Mouse (Mus musculus): ENCODE results near the gene Stx6. TPM values are rescaled to one million over a fixed set of nuclear protein-coding genes. Genes with fewer than 3 reads are reported as not detected.

Stx6 gene
- total and polyA plus RNA-seq, 2 experiments from 2014 or later = 39.6 to 56.6 TPM

GRCm38 (mm10) chr1:155253126-155253525 lies 94.6 kb downstream of the Stx6 start:
- Histone ChIP-seq H3K27ac (ENCODE audit: low read depth) (no peak overlapping the region), H3K36me3 (replicated peaks; ENCODE audit: control insufficient read depth, insufficient read depth, low read length) (no peaks in the 10 kb centered on the region), H3K4me1 (ENCODE audit: control insufficient read depth, insufficient read depth) (no peaks in the 10 kb centered on the region; the same call in 1 of the 2 replicates), H3K9me3 (replicated peaks; ENCODE audit: control insufficient read depth, low read length) (no peaks in the 10 kb centered on the region), H3K4me2 (ENCODE audit: low read depth, low read length) (no peak overlapping the region), H3K4me3 (ENCODE audit: low read depth, low read length) (no peak overlapping the region), H3K9ac (replicated peaks; ENCODE audit: low read depth, low read length) (no peak overlapping the region), H3K27me3 (ENCODE audit: control insufficient read depth, insufficient read depth, low read length) (no peaks in the 10 kb centered on the region)
- TF ChIP-seq EP300 (IDR thresholded peaks at IDR 0.05; ENCODE audit: low read depth) (no peak), CTCF (IDR thresholded peaks at IDR 0.05; ENCODE audit: low read depth) (no peak)
- DNase-seq (ENCODE audit: low spot score) (peak; percentile 4), ATAC-seq (ENCODE audit: insufficient read depth, low read depth) (no peak)
- 53% methylated on average over 12 of the region's 12 CpGs for WGBS

- no peaks in the 10 kb centered on the region for H3K27me3 ChIP-seq (ENCODE audit: control insufficient read depth, insufficient read depth, low read length)
- H3K4me3 ChIP-seq (ENCODE audit: low read depth, low read length) = no peak overlapping the region
- 82% methylated on average over 8 of the region's 8 CpGs for WGBS
- no peak overlapping the region for H3K4me2 ChIP-seq (ENCODE audit: low read depth, low read length)
- no peaks in the 10 kb centered on the region; the same call in 1 of the 2 replicates for H3K4me1 ChIP-seq (ENCODE audit: control insufficient read depth, insufficient read depth)
- no peak overlapping the region for H3K9ac ChIP-seq (replicated peaks; ENCODE audit: low read depth, low read length)
- TF ChIP-seq EP300 (IDR thresholded peaks at IDR 0.05; ENCODE audit: low read depth) = no peak
- no peak for TF ChIP-seq CTCF (IDR thresholded peaks at IDR 0.05; ENCODE audit: low read depth)
- H3K27ac ChIP-seq (ENCODE audit: low read depth) = no peak overlapping the region
- H3K9me3 ChIP-seq (replicated peaks; ENCODE audit: control insufficient read depth, low read length) = no peaks in the 10 kb centered on the region
- ATAC-seq (ENCODE audit: insufficient read depth, low read depth) = no peak
- DNase-seq (ENCODE audit: low spot score) = no peak
- H3K36me3 ChIP-seq (replicated peaks; ENCODE audit: control insufficient read depth, insufficient read depth, low read length) = no peaks in the 10 kb centered on the region
These were observed 95.8 kb downstream of the Stx6 start for GRCm38 (mm10) chr1:155254309-155254708.

Other genes with a start within 250 kb of the Stx6 start
- gene Ier5, start 59.1 kb upstream of the Stx6 start, total RNA-seq (2014; rRNA removed; ENCODE audit: low replicate concordance) = 50.4 and 56.2 TPM in 2 replicates
- gene Ier5, start 59.1 kb upstream of the Stx6 start, polyA plus RNA-seq (2015; fragmentation: Nextera tagmentation; extraction: Ambion mirVana) = 3.1 and 3.9 TPM in 2 replicates
- 8.2 and 16.1 TPM in 2 replicates for gene Mr1, start 11.9 kb upstream of the Stx6 start, total RNA-seq (2014; rRNA removed; ENCODE audit: low replicate concordance)
- gene Mr1, start 11.9 kb upstream of the Stx6 start, polyA plus RNA-seq (2015; fragmentation: Nextera tagmentation; extraction: Ambion mirVana) = 6.5 and 7.2 TPM in 2 replicates
- gene BC034090, start 85.7 kb downstream of the Stx6 start, total RNA-seq (2014; rRNA removed; ENCODE audit: low replicate concordance) = 45.1 and 82.1 TPM in 2 replicates
- 9.5 and 9.7 TPM in 2 replicates for gene BC034090, start 85.7 kb downstream of the Stx6 start, polyA plus RNA-seq (2015; fragmentation: Nextera tagmentation; extraction: Ambion mirVana)

Data from heart, postnatal 0 days (tissue).